Comparison of ENCODE assay signal across 8 mouse cellular contexts in genomic region chr13:45001911-45002615, GRCm38 (mm10). TPM values are rescaled to one million over a fixed set of nuclear protein-coding genes. Genes with fewer than 3 reads are reported as not detected.
DNase-seq lines count a peak whose midpoint lies in the region; ATAC-seq lines count a peak whose summit lies in the region.

Gene Dtnbp1, minus strand, starts transcription at chr13:45002147.

- H3K9ac ChIP-seq in hindbrain, embryonic 12.5 days, result peak within 1 kb of the TSS; percentile 93

- H3K9me3 ChIP-seq in hindbrain, embryonic 12.5 days (replicated peaks), result no peaks in the 10 kb centered on the region

- peak within 1 kb of the TSS; percentile 78 for H3K4me2 ChIP-seq in hindbrain, embryonic 12.5 days (replicated peaks)

- DNase-seq in NIH3T3 (ENCODE audit: low read depth), result peak; percentile 87
- peak; percentile 74 for DNase-seq in cerebellum, adult 9-11 months
- DNase-seq in frontal cortex, postnatal 10 days (ENCODE audit: low spot score in 2 of 2), result peak; percentile 45 to 62
- peak in 1 of 2 experiments; percentile 65 for DNase-seq in layer of hippocampus, postnatal 36 days
- peak; percentile 73 for DNase-seq in lung, postnatal 36 days
- DNase-seq in retina, postnatal 1 day, result peak; percentile 85
- no peak for DNase-seq in urinary bladder, adult 2 months (ENCODE audit: low spot score)

- peak within 1 kb of the TSS; percentile 77 for H3K27ac ChIP-seq in hindbrain, embryonic 12.5 days

- peaks cover 9% of the 10 kb centered on the region for H3K4me1 ChIP-seq in hindbrain, embryonic 12.5 days

- ATAC-seq in hindbrain, embryonic 12.5 days (ENCODE audit: low FRiP score), result peak; percentile 95

- peak within 1 kb of the TSS; percentile 84 for H3K4me3 ChIP-seq in hindbrain, embryonic 12.5 days

- H3K27me3 ChIP-seq in hindbrain, embryonic 12.5 days, result no peaks in the 10 kb centered on the region

- WGBS in hindbrain, embryonic 12.5 days, result under 1% methylated on average over 64 of the region's 68 CpGs

- 0 out of 2 replicates have a peak, but pooled peaks cover 2% of the 10 kb centered on the region for H3K36me3 ChIP-seq in hindbrain, embryonic 12.5 days

RNA-seq across cellular contexts. Expression of gene Dtnbp1, which starts in this region (rescaled TPM):
- 79.3 and 81.6 TPM in 2 replicates for polyA plus RNA-seq in hindbrain, embryonic 12.5 days (2016; fragmentation: Nextera tagmentation; extraction: Ambion mirVana)
- total RNA-seq in layer of hippocampus, postnatal 36 days (2021), result 10 to 100 TPM; 81.1 to 82.7 TPM
- 55.1 and 56.2 TPM in 2 replicates for polyA plus RNA-seq in urinary bladder, adult 2 months (2012; rRNA removed)
